Mouse (Mus musculus) intestine, postnatal 0 days (tissue): ENCODE measurements at regions not wholly inside any gene's neighbourhood (a gene's known extent, or its start where the extent isn't known, plus 50 kb on each side); places are given as distances from the start of the nearest gene placed in this dataset.

Experiments used
- ATAC-seq: fragments of 200-750 bp; cut with Nextera tagmentation; 2 replicates; pipeline ENCODE4 v1.8.0; 2017; ENCODE audit warnings: mild to moderate bottlenecking, moderate TSS enrichment, moderate library complexity
- H3K27ac ChIP-seq: fragments of 300-500 bp; sonication (generic); 2 replicates; pipeline ENCODE4 v1.5.1; 2014; ENCODE audit warnings: mild to moderate bottlenecking, low read depth, low read length, moderate library complexity
- H3K27me3 ChIP-seq: fragments of 300-500 bp; sonication (generic); replicated peaks from 2 replicates; pipeline ENCODE4 v1.6.1; 2014; ENCODE audit warnings: low read length, mixed read lengths; ENCODE audit not compliant: control insufficient read depth, insufficient read depth
- H3K36me3 ChIP-seq: fragments of 300-500 bp; sonication (generic); 2 replicates; pipeline ENCODE4 v1.6.1; 2014; ENCODE audit warnings: mild to moderate bottlenecking, moderate library complexity; ENCODE audit not compliant: control insufficient read depth, insufficient read depth
- H3K4me1 ChIP-seq: fragments of 300-500 bp; sonication (generic); replicated peaks from 2 replicates; pipeline ENCODE4 v1.6.1; 2014; ENCODE audit warnings: antibody characterized with exemption, low read length, mixed read lengths; ENCODE audit not compliant: control insufficient read depth, insufficient read depth
- H3K4me2 ChIP-seq: fragments of 300-500 bp; sonication (generic); replicated peaks from 2 replicates; pipeline ENCODE4 v1.6.1; 2014; ENCODE audit warnings: low read depth, mild to moderate bottlenecking, moderate library complexity
- H3K4me3 ChIP-seq: fragments of 300-500 bp; sonication (generic); 2 replicates; pipeline ENCODE4 v1.5.1; 2014; ENCODE audit warnings: low read depth, low read length
- H3K9ac ChIP-seq: fragments of 300-500 bp; sonication (generic); 2 replicates; pipeline ENCODE4 v1.6.1; 2014; ENCODE audit warnings: mild to moderate bottlenecking, low read depth, low read length
- H3K9me3 ChIP-seq: fragments of 300-500 bp; sonication (generic); 2 replicates; pipeline ENCODE4 v1.6.1; 2016; ENCODE audit warnings: mixed run types; ENCODE audit not compliant: control insufficient read depth
- CTCF ChIP-seq: sonication (generic); IDR thresholded peaks from 2 replicates; pipeline ENCODE4 v1.5.1; 2016; ENCODE audit warnings: low read depth, mild to moderate bottlenecking, control low read depth, antibody characterized with exemption, moderate library complexity
- WGBS: fragments of 180-500 bp; shearing (Covaris S2); extraction: QIAGEN DNeasy Blood & Tissue Kit; methylation state at CpG from one replicate; pipeline ENCODE4 v1.1.7; 2014; 5-methylcytosine and 5-hydroxymethylcytosine counted together

DNA sequence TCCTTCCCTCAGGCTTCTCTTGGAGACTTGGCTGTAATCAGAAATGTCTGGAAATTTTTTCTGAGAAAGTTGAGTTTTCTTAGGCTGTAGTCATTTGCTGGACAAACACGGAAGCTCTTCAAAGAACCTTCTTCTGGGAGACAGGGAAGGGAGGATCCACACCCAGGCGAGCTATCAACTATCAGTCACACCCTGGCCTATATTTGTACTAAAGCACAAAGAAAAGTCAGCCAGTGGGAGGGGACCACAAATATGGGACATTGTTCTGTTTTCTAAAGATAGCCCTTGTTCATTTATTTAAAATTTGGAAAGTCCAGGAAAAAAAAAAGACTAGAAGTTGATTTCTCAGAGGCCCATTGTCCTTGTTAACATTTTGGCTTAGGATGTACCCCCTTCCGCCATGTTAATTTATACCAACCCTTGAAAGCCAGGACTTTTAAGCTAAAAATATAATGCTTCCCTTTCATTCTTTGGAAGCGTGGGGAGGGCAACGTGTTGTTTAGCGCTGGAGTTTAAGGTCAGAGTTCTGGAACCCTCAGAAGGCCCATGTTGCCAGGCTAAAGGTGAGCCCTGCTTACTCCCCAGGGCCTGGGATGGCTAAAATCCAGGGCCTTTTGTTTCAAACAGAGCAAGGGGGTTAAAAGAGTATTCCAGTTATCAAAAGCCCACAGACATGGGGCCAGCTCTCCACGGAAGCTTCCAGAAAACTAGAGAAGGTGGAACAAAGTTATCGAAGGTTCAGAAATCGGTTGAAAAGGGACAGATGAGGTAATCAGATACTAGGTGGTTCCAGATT, 99.0 kb upstream of the Max start:
- H3K9ac ChIP-seq = no peak overlapping the region
- no peaks in the 10 kb centered on the region for H3K36me3 ChIP-seq
- ATAC-seq = no peak
- no peak for TF ChIP-seq CTCF
- H3K27ac ChIP-seq = peak overlapping the region; percentile 36; the same call in 1 of the 2 replicates
- 75% methylated on average over 9 of the region's 9 CpGs for WGBS
- H3K4me1 ChIP-seq = 0 out of 2 replicates have a peak, but pooled peaks cover 8% of the 10 kb centered on the region
- H3K27me3 ChIP-seq = peaks cover 15% of the 10 kb centered on the region; the same call in 1 of the 2 replicates
- no peak overlapping the region for H3K4me3 ChIP-seq
- H3K9me3 ChIP-seq = no peaks in the 10 kb centered on the region
- peak overlapping the region; percentile 58 for H3K4me2 ChIP-seq

DNA sequence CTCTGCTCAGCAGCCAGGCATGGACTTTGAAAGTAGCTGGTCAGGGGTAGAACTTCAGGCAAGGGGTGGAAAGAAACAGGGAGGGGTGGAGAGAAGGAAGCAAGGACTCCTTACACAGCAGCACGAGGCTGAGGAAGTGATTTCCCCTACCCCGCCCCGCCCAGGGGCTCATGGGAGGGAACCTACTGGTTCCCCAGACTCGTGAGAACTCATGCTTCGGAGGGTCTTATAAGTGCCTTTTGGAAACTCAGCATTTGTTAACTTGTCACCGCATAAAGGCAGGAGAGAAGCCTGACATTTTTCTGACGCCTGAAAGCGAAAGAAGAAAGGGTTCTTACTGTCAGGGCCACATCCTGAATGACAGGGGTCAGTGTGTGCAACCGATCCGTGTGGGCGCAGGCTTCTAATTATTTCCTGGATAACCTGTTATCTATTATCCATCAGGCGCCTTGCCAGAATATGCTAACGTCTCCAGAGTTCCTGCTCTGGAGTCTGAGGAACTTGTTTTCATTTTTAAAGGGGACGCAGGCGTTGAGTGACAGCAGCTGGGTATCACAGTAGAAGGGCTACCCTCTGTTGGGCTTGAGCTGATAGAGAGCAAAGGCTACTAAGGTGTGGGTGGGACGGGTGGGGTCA, 98.2 kb upstream of the Max start:
- peak overlapping the region; percentile 58 for H3K4me2 ChIP-seq
- peak overlapping the region; percentile 16 for H3K4me3 ChIP-seq
- no peak overlapping the region for H3K9ac ChIP-seq

DNA sequence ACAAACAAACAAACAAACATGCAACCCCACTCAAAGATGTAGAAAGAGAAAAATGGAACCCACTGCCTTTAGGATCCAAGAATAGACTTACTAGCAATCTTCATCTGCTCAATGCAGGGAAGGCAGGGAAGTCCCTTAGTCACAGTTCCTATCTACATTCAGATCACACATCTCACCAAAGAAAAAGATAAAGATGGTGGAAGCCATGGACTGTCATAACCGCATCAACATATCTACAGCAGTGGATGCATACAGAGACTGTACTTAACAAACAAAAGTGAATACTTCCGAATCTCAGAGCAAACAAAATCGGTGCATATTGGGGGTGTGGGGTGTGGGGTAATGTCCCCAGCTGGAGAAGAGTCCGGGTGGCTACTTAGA, 97.7 kb upstream of the Max start:
- 64% methylated on average over 4 of the region's 4 CpGs for WGBS
- no peak overlapping the region for H3K9ac ChIP-seq
- ATAC-seq = 0 out of 2 replicates have a peak, but pooled peaks have one; percentile 2
- H3K4me2 ChIP-seq = peak overlapping the region; percentile 58
- H3K36me3 ChIP-seq = no peaks in the 10 kb centered on the region
- H3K9me3 ChIP-seq = no peaks in the 10 kb centered on the region
- 0 out of 2 replicates have a peak overlapping the region, but pooled peaks have one; percentile 35 for H3K27ac ChIP-seq
- H3K27me3 ChIP-seq = peaks cover 11% of the 10 kb centered on the region; the same call in 1 of the 2 replicates
- 0 out of 2 replicates have a peak, but pooled peaks cover 8% of the 10 kb centered on the region for H3K4me1 ChIP-seq
- no peak overlapping the region for H3K4me3 ChIP-seq
- no peak for TF ChIP-seq CTCF

More for the DNA sequence above, 98.2 kb upstream of the Max start:
- no peaks in the 10 kb centered on the region for H3K9me3 ChIP-seq
- H3K4me1 ChIP-seq = 0 out of 2 replicates have a peak, but pooled peaks cover 8% of the 10 kb centered on the region
- 22% methylated on average over 16 of the region's 16 CpGs for WGBS
- peaks cover 12% of the 10 kb centered on the region; the same call in 1 of the 2 replicates for H3K27me3 ChIP-seq
- ATAC-seq = peak; percentile 75
- TF ChIP-seq CTCF = no peak
- peak overlapping the region; percentile 36; the same call in 1 of the 2 replicates for H3K27ac ChIP-seq
- no peaks in the 10 kb centered on the region for H3K36me3 ChIP-seq

DNA sequence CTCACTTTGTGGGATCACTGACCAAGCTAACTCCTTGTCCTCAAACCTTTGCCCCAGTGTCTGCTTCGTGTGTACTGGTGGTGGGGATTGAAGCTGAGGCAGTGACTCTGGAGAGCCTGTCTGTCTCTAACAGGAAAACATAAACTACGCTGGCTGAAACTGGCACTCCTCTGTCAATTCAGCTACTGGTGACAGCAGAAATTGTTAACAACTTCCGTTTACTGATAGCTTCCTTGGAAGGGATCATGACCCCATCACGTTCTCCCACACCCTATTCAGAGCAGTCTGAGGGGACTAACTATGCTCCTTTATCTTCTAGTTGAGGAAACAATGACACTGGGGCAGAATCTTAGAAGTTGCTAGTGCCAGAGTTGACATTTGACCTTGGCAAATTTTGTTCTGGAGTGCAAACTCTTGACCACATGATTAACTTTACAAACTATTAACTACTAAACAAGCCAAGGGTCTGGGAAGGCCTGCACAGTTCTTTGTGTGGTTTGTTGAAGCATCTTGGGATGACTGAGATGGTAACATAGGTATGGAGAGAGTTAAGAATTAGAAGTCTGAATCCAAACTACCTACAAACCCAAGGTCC, 96.7 kb upstream of the Max start:
- peaks cover 11% of the 10 kb centered on the region; the same call in 1 of the 2 replicates for H3K27me3 ChIP-seq
- H3K27ac ChIP-seq = no peak overlapping the region
- no peaks in the 10 kb centered on the region for H3K36me3 ChIP-seq
- TF ChIP-seq CTCF = no peak
- H3K4me2 ChIP-seq = no peak overlapping the region
- 0 out of 2 replicates have a peak, but pooled peaks cover 8% of the 10 kb centered on the region for H3K4me1 ChIP-seq
- H3K9me3 ChIP-seq = no peaks in the 10 kb centered on the region
- WGBS = 19% methylated on average over 4 of the region's 4 CpGs
- H3K4me3 ChIP-seq = no peak overlapping the region
- ATAC-seq = no peak
- H3K9ac ChIP-seq = no peak overlapping the region

DNA sequence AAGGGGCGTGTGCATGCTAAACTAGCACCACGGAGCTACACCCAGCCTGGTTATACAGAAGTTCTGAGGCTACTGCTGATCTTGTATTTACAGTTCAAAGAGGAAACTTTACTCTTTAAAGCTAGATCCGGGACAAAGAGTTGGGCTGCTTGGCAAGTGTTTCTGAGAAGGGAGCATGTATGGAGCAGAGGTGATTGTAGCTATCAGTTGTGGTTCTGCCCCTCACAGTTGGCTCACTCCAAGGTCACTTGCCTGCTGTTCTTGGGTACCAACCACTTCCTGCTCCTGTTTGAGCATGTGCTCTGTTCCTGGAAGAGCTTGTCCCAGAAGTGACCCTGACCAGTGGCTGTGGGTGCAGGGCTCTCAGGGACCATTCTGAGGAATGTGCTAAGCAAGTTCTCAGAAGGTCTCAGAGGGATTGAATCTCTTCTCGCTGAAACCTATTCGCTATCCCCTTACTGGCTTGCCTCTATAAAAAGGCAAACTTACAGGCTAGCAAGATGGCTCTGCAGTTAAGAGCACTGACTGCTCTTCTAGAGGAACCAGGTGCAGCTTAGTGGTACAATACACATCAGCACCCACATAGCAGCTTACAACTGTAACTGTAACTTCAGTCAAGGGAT, 94.9 kb upstream of the Max start:
- Histone ChIP-seq H3K27me3 (peaks cover 11% of the 10 kb centered on the region; the same call in 1 of the 2 replicates), H3K4me1 (0 out of 2 replicates have a peak, but pooled peaks cover 8% of the 10 kb centered on the region), H3K36me3 (no peaks in the 10 kb centered on the region), H3K4me2 (no peak overlapping the region), H3K9ac (no peak overlapping the region), H3K9me3 (no peaks in the 10 kb centered on the region), H3K4me3 (no peak overlapping the region), H3K27ac (no peak overlapping the region)
- TF ChIP-seq CTCF = no peak
- peak; percentile 43; the same call in 1 of the 2 replicates for ATAC-seq
- WGBS = 58% methylated on average over 5 of the region's 5 CpGs
